Comparison of ENCODE assay signal across 16 mouse cellular contexts in the genomic region with DNA sequence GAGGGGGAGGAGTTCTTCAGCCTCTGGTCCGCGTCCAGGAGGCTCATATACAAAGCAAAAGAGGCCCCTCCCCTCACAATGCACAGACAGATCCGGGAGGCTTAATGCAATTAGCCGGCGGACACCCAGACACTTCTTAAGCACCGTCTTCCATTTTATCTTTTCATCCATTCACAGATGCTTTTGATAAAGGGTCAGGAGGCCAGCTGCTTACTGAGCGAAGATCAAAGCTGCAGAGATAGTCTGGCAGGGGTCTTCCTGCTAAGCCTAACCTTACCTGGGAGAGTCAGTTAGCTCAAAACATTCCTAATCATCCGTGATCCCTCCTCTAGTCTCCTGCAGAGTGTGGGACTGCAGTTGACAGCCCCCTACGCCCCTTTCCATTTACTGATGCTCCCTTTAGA.
DNase-seq lines count a peak whose midpoint lies in the region; ATAC-seq and TF ChIP-seq lines count a peak whose summit lies in the region.
"Had no signal": no experiment of that assay in that cellular context is flagged by ENCODE, and none has a peak within 500 bp of the region (broad histone marks: within the 10 kb centered on the region; RNA-seq: fewer than 3 reads in every experiment).

No protein-coding gene starts in this region.

- no peak for TF ChIP-seq CTCF in hindbrain, postnatal 0 days (IDR thresholded peaks at IDR 0.05; ENCODE audit: low read depth)
- no peak for TF ChIP-seq CTCF in brain, embryonic 14.5 days (IDR thresholded peaks at IDR 0.05; ENCODE audit: borderline replicate concordance, extremely low read depth, insufficient read depth, insufficient read length)

- TF ChIP-seq POLR2A in brain, embryonic 14.5 days (IDR thresholded peaks at IDR 0.05; ENCODE audit: borderline replicate concordance, extremely low read depth, insufficient read depth, insufficient read length, poor library complexity, severe bottlenecking) = no peak

- no peak overlapping the region for H3K9ac ChIP-seq in hindbrain, postnatal 0 days (replicated peaks; ENCODE audit: low read length)
- H3K9ac ChIP-seq in forebrain, embryonic 15.5 days (replicated peaks) = no peak overlapping the region
- H3K9ac ChIP-seq: heart, embryonic 15.5 days; liver, embryonic 15.5 days had no signal

- WGBS in hindbrain, embryonic 10.5 days = 3% methylated on average over 9 of the region's 9 CpGs
- 22% methylated on average over 9 of the region's 9 CpGs for WGBS in hindbrain, postnatal 0 days
- 10% methylated on average over 9 of the region's 9 CpGs for WGBS in forebrain, embryonic 15.5 days

- no peaks in the 10 kb centered on the region for H3K36me3 ChIP-seq in hindbrain, embryonic 10.5 days
- no peaks in the 10 kb centered on the region for H3K36me3 ChIP-seq in hindbrain, postnatal 0 days (ENCODE audit: insufficient read depth, low read length)
- no peaks in the 10 kb centered on the region for H3K36me3 ChIP-seq in forebrain, embryonic 15.5 days
- H3K36me3 ChIP-seq: heart, embryonic 15.5 days; liver, embryonic 15.5 days had no signal

- DNase-seq in hindbrain, embryonic 10.5 days (ENCODE audit: low spot score) = no peak
- no peak for DNase-seq in hindbrain, postnatal 0 days (ENCODE audit: low spot score)
- peak; percentile 79 for DNase-seq in brain, embryonic 14.5 days (ENCODE audit: low read depth)
- DNase-seq in retina, embryonic 14.5 days (ENCODE audit: low spot score) = peak; percentile 37
- DNase-seq: adrenal gland, adult 2 months; cerebellum, adult 9-10 months; gastrocnemius, postnatal 14 days; kidney, adult 18-20 months; thymus, adult 2 months had no signal

- no peak overlapping the region for H3K27ac ChIP-seq in hindbrain, embryonic 10.5 days
- no peak overlapping the region for H3K27ac ChIP-seq in hindbrain, postnatal 0 days
- no peak overlapping the region for H3K27ac ChIP-seq in forebrain, embryonic 15.5 days (replicated peaks)
- H3K27ac ChIP-seq: heart, embryonic 15.5 days; kidney, postnatal 0 days; liver, embryonic 15.5 days had no signal

- no peak for ATAC-seq in hindbrain, postnatal 0 days
- ATAC-seq in forebrain, embryonic 15.5 days (replicated peaks) = peak; percentile 27; the same call in 1 of the 2 replicates
- no peak for ATAC-seq in erythroblast, adult 5-6 weeks (replicated peaks; ENCODE audit: low FRiP score, poor library complexity, severe bottlenecking)
- ATAC-seq in megakaryocyte progenitor cell, adult 5-6 weeks (replicated peaks; ENCODE audit: poor library complexity) = no peak
- ATAC-seq: lung, postnatal 0 days had no signal

- no peaks in the 10 kb centered on the region for H3K27me3 ChIP-seq in hindbrain, embryonic 10.5 days (ENCODE audit: insufficient read depth, poor library complexity, severe bottlenecking)
- no peaks in the 10 kb centered on the region for H3K27me3 ChIP-seq in hindbrain, postnatal 0 days (ENCODE audit: insufficient read depth, low read length)
- no peaks in the 10 kb centered on the region for H3K27me3 ChIP-seq in forebrain, embryonic 15.5 days
- H3K27me3 ChIP-seq: liver, embryonic 15.5 days had no signal

- no peaks in the 10 kb centered on the region for H3K9me3 ChIP-seq in hindbrain, embryonic 10.5 days
- H3K9me3 ChIP-seq in hindbrain, postnatal 0 days (ENCODE audit: low read length) = no peaks in the 10 kb centered on the region
- H3K9me3 ChIP-seq in forebrain, embryonic 15.5 days = no peaks in the 10 kb centered on the region
- H3K9me3 ChIP-seq: heart, embryonic 15.5 days; liver, embryonic 15.5 days had no signal

- no peak overlapping the region for H3K4me2 ChIP-seq in hindbrain, postnatal 0 days (ENCODE audit: low read depth, low read length)
- no peak overlapping the region for H3K4me2 ChIP-seq in forebrain, embryonic 15.5 days (replicated peaks)
- H3K4me2 ChIP-seq: heart, embryonic 15.5 days; liver, embryonic 15.5 days had no signal

- H3K4me3 ChIP-seq in hindbrain, embryonic 10.5 days = peak overlapping the region; percentile 6; the same call in 1 of the 2 replicates
- H3K4me3 ChIP-seq in hindbrain, postnatal 0 days (ENCODE audit: low read length) = no peak overlapping the region
- no peak overlapping the region for H3K4me3 ChIP-seq in forebrain, embryonic 15.5 days
- H3K4me3 ChIP-seq: heart, embryonic 15.5 days; liver, embryonic 15.5 days had no signal

- H3K4me1 ChIP-seq in hindbrain, embryonic 10.5 days (replicated peaks) = peaks cover 16% of the 10 kb centered on the region
- H3K4me1 ChIP-seq in hindbrain, postnatal 0 days (ENCODE audit: insufficient read depth, low read length) = no peaks in the 10 kb centered on the region
- peaks cover 23% of the 10 kb centered on the region for H3K4me1 ChIP-seq in forebrain, embryonic 15.5 days
- H3K4me1 ChIP-seq: heart, embryonic 15.5 days; liver, embryonic 15.5 days had no signal

Comparison
In these comparisons a context has a peak if more than half of its experiments do, and no peak if none do; other contexts are left out.
1. DNase-seq: peak in brain, embryonic 14.5 days (single experiment) and retina, embryonic 14.5 days (single experiment); none in hindbrain, embryonic 10.5 days (single experiment) and hindbrain, postnatal 0 days (single experiment).